Mouse (Mus musculus) retina, embryonic 14.5 days (tissue): ENCODE measurements around the gene Myo3b.
A peak's percentile ranks its signal among the peaks of the same experiment; 100 is the strongest.

Experiments
- DNase-seq: peaks from one replicate; pipeline ENCODE4 v3.0.0-alpha.2; 2015; ENCODE audit warnings: low spot score

The Myo3b gene

GRCm38 (mm10) chr2:70278425-70279277 lies 239.7 kb downstream of the Myo3b start:
- peak; percentile 47 for DNase-seq

GRCm38 (mm10) chr2:70284109-70284508 lies 245.2 kb downstream of the Myo3b start:
- no peak for DNase-seq

- DNase-seq = no peak
Measured at GRCm38 (mm10) chr2:70291063-70291462, 252.1 kb downstream of the Myo3b start.

- DNase-seq = no peak
Measured at GRCm38 (mm10) chr2:70292776-70293175, 253.8 kb downstream of the Myo3b start.

GRCm38 (mm10) chr2:70302905-70303304 lies 264.0 kb downstream of the Myo3b start:
- DNase-seq = no peak

DNA sequence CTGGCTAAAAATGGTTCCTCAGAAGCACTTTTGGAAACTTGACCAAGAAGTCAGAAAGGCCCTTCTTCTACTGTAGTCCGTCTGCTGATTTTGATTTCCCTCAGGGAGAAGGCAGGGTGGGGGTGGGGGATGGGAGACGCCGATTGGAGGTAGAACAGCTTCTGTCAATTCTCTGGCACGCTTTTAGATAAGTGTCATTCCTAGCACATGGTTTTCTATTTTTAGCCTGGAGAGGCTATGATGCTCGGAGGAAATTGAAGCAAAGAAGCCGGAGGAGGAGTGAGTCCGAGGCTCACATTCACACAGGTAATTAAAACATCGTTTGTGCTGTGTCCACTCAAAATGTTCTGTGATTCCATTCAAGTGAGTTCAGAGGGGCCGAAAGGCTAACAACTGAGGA lies 276.2 kb downstream of the Myo3b start:
- no peak for DNase-seq

DNA sequence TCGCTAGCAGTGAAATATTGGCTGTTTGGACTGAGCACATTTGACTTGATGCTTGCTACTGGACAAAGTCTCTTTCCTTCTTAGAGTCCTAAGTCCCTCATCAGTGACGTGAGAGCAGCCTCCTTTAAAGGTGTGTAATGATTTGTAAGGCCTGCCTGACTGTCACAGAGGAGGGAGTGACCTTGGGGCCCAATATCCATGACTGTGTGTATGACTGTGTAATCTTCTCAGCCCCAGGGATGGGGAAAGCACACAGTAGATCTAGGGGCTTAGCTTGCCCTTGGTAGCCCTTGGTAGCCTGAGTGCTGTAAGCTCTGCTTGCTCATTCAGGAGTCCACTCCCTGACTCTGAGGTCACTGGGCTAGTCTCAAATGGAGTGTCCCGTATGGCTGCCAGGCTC lies 276.8 kb downstream of the Myo3b start:
- DNase-seq = no peak

GRCm38 (mm10) chr2:70317850-70318249 lies 278.9 kb downstream of the Myo3b start:
- DNase-seq = no peak

- no peak for DNase-seq
Measured at GRCm38 (mm10) chr2:70318861-70319555, 280.1 kb downstream of the Myo3b start.

- DNase-seq = no peak
Measured at GRCm38 (mm10) chr2:70322767-70323166, 283.8 kb downstream of the Myo3b start.

GRCm38 (mm10) chr2:70327602-70328001 lies 288.7 kb downstream of the Myo3b start:
- no peak for DNase-seq

DNA sequence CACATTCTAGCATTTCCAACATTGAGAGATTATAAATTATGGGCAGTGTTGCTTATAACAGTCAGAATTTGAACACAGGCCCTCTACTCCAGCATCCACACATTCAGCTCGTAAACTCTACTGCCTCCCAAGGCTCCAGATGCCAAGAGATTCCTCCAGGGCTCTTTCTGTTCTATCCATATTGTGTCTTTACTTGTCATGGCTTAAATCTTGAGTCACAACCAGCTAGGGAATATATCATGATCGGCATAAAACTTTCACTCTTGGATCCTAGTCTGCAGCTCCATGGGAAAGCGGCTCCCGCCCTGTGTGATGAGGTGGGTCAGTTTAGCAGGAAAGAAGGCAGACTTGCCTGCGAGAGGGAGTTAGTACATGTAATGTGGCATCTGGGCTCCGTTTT lies 294.0 kb downstream of the Myo3b start:
- DNase-seq = no peak

DNA sequence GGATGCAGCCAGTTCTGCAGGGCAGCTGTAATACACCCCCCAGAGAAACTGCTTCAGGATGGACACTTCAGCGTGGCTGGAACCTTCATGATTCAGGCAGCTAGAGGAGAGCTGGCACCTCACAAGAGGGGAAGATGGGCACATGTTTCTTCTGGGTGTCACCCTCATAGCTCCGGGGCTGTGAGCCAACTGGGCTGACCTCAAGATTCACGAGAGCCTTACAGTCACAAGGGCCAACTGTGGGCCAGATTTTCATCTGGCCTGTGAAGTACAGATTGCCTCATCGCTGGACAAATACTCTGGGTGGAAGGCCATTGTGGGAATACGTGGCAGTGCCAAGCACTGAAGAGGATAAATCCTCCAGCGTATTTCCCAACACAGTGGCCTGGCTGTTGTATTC lies 294.6 kb downstream of the Myo3b start:
- no peak for DNase-seq

GRCm38 (mm10) chr2:70336551-70336950 lies 297.6 kb downstream of the Myo3b start:
- no peak for DNase-seq

GRCm38 (mm10) chr2:70337208-70337611 lies 298.3 kb downstream of the Myo3b start:
- DNase-seq = peak; percentile 17

- no peak for DNase-seq
Measured at GRCm38 (mm10) chr2:70337869-70338268, 298.9 kb downstream of the Myo3b start.

DNA sequence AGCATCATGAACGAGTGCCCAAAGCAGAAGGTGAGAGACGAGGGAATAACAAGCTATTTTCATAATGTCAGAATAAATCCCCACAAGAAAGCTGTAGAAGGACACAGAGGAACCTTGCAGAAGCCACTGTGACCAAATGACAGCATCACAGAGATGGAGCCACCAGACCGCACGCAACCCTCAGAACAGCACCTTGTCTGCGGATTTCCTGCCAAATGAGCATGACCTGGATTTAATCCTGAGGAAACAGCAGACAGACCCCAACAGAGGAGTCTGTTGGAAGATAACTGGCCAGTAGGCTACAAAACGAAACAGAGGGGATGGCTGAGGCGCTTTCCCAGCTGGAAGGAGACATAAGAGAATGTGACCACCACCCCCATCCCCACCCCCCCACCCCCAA lies 300.1 kb downstream of the Myo3b start:
- no peak for DNase-seq

DNA sequence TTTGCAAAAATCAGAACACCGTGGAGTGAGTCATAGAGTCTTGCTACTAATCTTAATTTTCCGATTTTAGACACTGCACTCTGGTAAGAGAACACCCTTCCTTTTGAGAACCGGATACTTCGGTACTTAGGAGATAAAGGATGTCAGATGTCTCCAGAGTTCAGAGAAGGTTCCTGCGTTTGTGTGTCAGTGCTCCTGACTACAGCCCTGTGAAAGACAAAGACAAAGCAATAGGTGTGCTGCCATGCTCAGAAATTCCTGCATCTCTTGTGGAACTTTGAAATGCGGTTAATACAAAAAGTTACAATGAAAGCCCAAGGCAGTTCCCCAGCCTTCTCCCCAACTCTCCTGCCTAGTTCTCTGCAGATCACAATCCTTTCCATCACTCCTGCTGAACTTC lies 300.6 kb downstream of the Myo3b start:
- no peak for DNase-seq

DNA sequence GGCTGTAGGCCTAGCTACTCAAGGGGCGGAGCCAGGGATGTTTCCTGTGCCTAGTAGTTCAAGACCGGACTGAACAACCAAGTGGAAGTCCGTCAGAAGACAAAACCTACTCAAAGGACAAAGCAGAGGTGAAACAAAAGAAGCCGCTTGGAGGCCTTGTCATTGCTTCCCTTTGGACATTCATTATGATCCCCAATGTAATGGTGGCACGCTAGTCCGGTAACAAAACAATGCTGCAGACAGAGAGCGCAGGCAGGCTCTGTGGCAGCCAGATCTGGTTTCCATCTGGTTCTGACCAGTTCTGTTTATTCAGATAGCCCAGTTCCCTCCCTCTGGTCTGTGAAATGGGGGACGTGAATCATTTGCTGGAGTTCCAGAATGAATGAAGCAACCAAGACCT lies 301.3 kb downstream of the Myo3b start:
- no peak for DNase-seq

DNA sequence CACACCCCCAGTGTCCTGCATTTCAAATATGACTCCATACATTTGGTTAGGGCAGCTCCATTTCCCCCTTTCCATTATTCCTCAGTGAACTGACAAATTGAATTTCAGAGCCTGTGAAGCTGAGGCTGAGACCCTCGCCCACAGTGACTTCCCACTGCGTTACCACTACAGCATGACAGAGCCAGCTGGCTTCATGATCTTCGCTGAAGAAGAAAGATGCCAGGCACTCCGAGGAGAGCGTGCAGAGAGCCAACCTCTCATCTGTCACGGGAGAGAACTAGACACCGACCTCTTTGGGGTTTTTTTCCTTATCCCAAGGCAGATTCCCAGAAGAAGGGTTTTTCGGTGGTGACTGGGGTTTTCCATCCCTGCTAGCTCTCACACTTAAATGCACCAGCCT lies 306.2 kb downstream of the Myo3b start:
- DNase-seq = no peak

- DNase-seq = no peak
Measured at GRCm38 (mm10) chr2:70347511-70347910, 308.6 kb downstream of the Myo3b start.

- no peak for DNase-seq
Measured at GRCm38 (mm10) chr2:70348793-70349553, 310.0 kb downstream of the Myo3b start.
